Mouse (Mus musculus): ENCODE data around the gene Lipo1. TPM values are rescaled to one million over a fixed set of nuclear protein-coding genes. Genes with fewer than 3 reads are reported as not detected.
"Not testable (repeated sequence)": the region's sequence is repeated elsewhere in the genome, so short reads cannot be mapped to it uniquely, and the experiment has no call there.

Lipo1 gene
- not detected in 2 replicates for polyA plus RNA-seq (2015; fragmentation: Nextera tagmentation; extraction: Ambion mirVana)

- not testable (repeated sequence) for H3K4me2 ChIP-seq (ENCODE audit: low read depth, low read length); ATAC-seq (replicated peaks; ENCODE audit: extremely low read depth, insufficient read depth, low FRiP score); H3K4me3 ChIP-seq (ENCODE audit: low read length)
Observed at GRCm38 (mm10) chr19:33787359-33787758, at the start of gene Lipo1. Gene Lipo1, minus strand, starts transcription at chr19:33787459.

DNA sequence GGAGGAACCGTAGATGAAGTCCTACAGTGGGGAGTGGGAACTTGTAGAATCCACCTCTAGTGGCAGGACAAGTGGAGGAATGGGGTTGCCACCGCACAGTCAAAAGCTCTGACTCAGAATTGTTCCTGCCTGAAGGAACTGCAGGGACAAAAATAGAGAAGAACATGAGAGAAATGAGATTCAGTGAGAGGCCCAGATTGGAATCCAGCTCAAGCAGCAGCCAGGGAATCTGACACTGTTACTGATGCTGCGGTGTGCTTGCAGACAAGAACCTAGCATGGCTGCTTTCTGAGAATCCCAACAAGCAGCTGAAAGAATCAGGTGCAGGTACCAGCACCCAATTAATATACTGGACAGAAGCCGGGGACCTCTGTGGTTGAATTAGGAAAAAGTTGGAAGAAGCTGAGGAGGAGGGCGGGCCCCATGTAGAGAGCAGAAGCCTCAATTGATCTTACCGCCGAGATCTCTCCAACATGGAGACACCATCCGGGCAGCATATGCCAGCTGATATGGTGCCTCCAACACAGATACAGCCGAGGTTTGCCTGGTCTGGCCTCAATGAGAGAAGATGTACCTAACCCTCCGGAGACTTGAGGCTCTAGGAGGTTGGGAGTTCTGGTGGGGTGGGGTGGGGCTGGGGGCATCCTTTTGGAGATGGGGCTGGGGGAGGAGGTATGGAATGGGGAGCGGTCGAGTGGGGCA, 532 bp downstream of the Lipo1 start:
- no peak for ATAC-seq (replicated peaks; ENCODE audit: extremely low read depth, insufficient read depth, low FRiP score)
- Histone ChIP-seq H3K9me3 (replicated peaks; ENCODE audit: control insufficient read depth, low read length) (no peaks in the 10 kb centered on the region), H3K27ac (ENCODE audit: low read length) (no peak overlapping the region), H3K36me3 (ENCODE audit: control insufficient read depth, insufficient read depth) (no peaks in the 10 kb centered on the region), H3K4me2 (ENCODE audit: low read depth, low read length) (no peak overlapping the region), H3K4me1 (ENCODE audit: control insufficient read depth, insufficient read depth, low read length) (no peaks in the 10 kb centered on the region), H3K27me3 (ENCODE audit: control insufficient read depth, insufficient read depth, low read length) (no peaks in the 10 kb centered on the region), H3K9ac (ENCODE audit: low read length) (no peak overlapping the region), H3K4me3 (ENCODE audit: low read length) (no peak overlapping the region)
- 83% methylated on average over 12 of the region's 12 CpGs for WGBS

More at GRCm38 (mm10) chr19:33787359-33787758, at the start of gene Lipo1:
- not testable (repeated sequence) for H3K36me3 ChIP-seq (ENCODE audit: control insufficient read depth, insufficient read depth); H3K27ac ChIP-seq (ENCODE audit: low read length); H3K27me3 ChIP-seq (ENCODE audit: control insufficient read depth, insufficient read depth, low read length); H3K9me3 ChIP-seq (replicated peaks; ENCODE audit: control insufficient read depth, low read length); H3K9ac ChIP-seq (ENCODE audit: low read length); H3K4me1 ChIP-seq (ENCODE audit: control insufficient read depth, insufficient read depth, low read length)

DNA sequence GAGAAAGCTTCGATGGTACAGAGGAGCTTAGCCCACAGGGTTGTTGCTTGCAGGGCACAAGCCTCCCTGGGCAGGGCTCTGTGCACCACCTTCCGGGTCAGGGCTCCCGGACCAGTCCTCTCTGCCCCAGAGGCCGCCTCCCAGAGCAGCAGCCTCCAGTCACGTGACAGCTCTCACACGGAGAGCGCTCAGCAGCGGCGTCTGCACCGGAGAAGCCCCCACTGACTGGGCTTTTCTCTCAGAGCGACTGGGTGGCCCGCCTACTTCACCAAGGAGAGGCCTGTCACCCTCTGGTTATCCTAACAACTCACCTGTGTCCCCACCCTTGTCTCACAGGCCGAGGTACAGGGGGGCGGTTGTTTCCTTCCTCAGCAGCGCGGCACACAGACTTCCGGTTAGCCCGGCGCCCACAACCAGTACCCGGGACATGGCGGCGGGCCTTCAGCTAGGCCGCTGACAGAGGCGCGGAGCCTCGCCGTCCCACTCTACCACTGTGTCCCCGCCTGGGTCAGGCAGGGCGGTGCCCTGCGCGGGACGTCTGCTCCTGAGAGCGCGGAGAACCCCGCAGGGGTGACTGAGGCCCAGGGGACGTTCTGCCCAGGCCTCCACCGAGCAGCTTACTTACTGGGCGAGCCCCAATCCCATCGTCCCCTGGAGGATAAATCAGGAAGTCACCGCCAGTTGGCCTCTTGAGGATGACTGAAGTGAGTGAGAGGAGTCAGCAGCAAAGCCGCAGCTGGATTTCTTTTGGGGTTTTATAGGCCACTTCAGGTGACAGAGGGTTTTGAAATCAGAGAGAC, 25.8 kb downstream of the Lipo1 start, which contains the start of gene Lipo3:
TSS of gene Lipo3 (minus strand) at position 665 of the 800 bp plus-strand sequence.
- H3K27ac ChIP-seq (ENCODE audit: low read length); H3K9me3 ChIP-seq (replicated peaks; ENCODE audit: control insufficient read depth, low read length); H3K4me1 ChIP-seq (ENCODE audit: control insufficient read depth, insufficient read depth, low read length); H3K36me3 ChIP-seq (ENCODE audit: control insufficient read depth, insufficient read depth); H3K9ac ChIP-seq (ENCODE audit: low read length); H3K27me3 ChIP-seq (ENCODE audit: control insufficient read depth, insufficient read depth, low read length): not testable (repeated sequence)
- peak; percentile 89 for ATAC-seq (replicated peaks; ENCODE audit: extremely low read depth, insufficient read depth, low FRiP score)
- H3K4me2 ChIP-seq (ENCODE audit: low read depth, low read length) = peak within 1 kb of the TSS; percentile 42
- WGBS = 32% methylated on average over 12 of the region's 41 CpGs
- H3K4me3 ChIP-seq (ENCODE audit: low read length) = peak within 1 kb of the TSS; percentile 33

GRCm38 (mm10) chr19:33751259-33751658, 36.0 kb downstream of the Lipo1 start, which contains the start of gene Lipo2:
Gene Lipo2, minus strand, starts transcription at chr19:33751359.
- H3K4me3 ChIP-seq (ENCODE audit: low read length); H3K27me3 ChIP-seq (ENCODE audit: control insufficient read depth, insufficient read depth, low read length); H3K9me3 ChIP-seq (replicated peaks; ENCODE audit: control insufficient read depth, low read length); H3K4me2 ChIP-seq (ENCODE audit: low read depth, low read length); H3K36me3 ChIP-seq (ENCODE audit: control insufficient read depth, insufficient read depth); H3K27ac ChIP-seq (ENCODE audit: low read length); H3K9ac ChIP-seq (ENCODE audit: low read length); H3K4me1 ChIP-seq (ENCODE audit: control insufficient read depth, insufficient read depth, low read length); ATAC-seq (replicated peaks; ENCODE audit: extremely low read depth, insufficient read depth, low FRiP score): not testable (repeated sequence)
- 90% methylated on average over 1 of the region's 1 CpGs for WGBS

Other genes with a start within 250 kb of the Lipo1 start
- not detected in 2 replicates for gene Gm8978, start 162.2 kb downstream of the Lipo1 start, polyA plus RNA-seq (2015; fragmentation: Nextera tagmentation; extraction: Ambion mirVana)
- 0.41 and 0.49 TPM in 2 replicates for gene Lipo2, start 36.1 kb downstream of the Lipo1 start, polyA plus RNA-seq (2015; fragmentation: Nextera tagmentation; extraction: Ambion mirVana)
- 12.3 and 15.2 TPM in 2 replicates for gene Lipo3, start 25.5 kb downstream of the Lipo1 start, polyA plus RNA-seq (2015; fragmentation: Nextera tagmentation; extraction: Ambion mirVana)
- not detected in 2 replicates for gene Lipf, start 173.7 kb upstream of the Lipo1 start, polyA plus RNA-seq (2015; fragmentation: Nextera tagmentation; extraction: Ambion mirVana)
- not detected in 2 replicates for gene Lipk, start 220.8 kb upstream of the Lipo1 start, polyA plus RNA-seq (2015; fragmentation: Nextera tagmentation; extraction: Ambion mirVana)

All from heart, embryonic 16.5 days (tissue).